Mouse (Mus musculus) neural tube, embryonic 11.5 days (tissue): ENCODE measurements around the gene Acot7. TPM values are rescaled to one million over a fixed set of nuclear protein-coding genes. Genes with fewer than 3 reads are reported as not detected.

Source experiments
- ATAC-seq: fragments of 200-750 bp; cut with Nextera tagmentation; 2 replicates; pipeline ENCODE4 v1.8.0; 2017; ENCODE audit warnings: moderate number of reproducible peaks, mild to moderate bottlenecking, moderate TSS enrichment, moderate library complexity; ENCODE audit not compliant: insufficient read depth, low FRiP score, low TSS enrichment
- DNase-seq: peaks from one replicate; pipeline ENCODE4 v3.0.0-alpha.2; 2015; ENCODE audit warnings: low spot score
- H3K27ac ChIP-seq: fragments of 300-500 bp; sonication (generic); 2 replicates; pipeline ENCODE4 v1.5.1; 2014; ENCODE audit warnings: low read depth, mild to moderate bottlenecking, low read length
- H3K27me3 ChIP-seq: fragments of 300-500 bp; sonication (generic); 2 replicates; pipeline ENCODE4 v1.6.1; 2014; ENCODE audit warnings: mild to moderate bottlenecking, low read length, mixed read lengths; ENCODE audit not compliant: control insufficient read depth, insufficient read depth
- H3K36me3 ChIP-seq: fragments of 300-500 bp; sonication (generic); 2 replicates; pipeline ENCODE4 v1.6.1; 2014; ENCODE audit warnings: mild to moderate bottlenecking, low read length, moderate library complexity, mixed read lengths; ENCODE audit not compliant: control insufficient read depth, insufficient read depth
- H3K4me1 ChIP-seq: fragments of 300-500 bp; sonication (generic); 2 replicates; pipeline ENCODE4 v1.6.1; 2014; ENCODE audit warnings: low read length, mixed read lengths; ENCODE audit not compliant: control insufficient read depth, insufficient read depth
- H3K4me2 ChIP-seq: fragments of 300-500 bp; sonication (generic); 2 replicates; pipeline ENCODE4 v1.6.1; 2014; ENCODE audit warnings: low read depth, mild to moderate bottlenecking, moderate library complexity
- H3K4me3 ChIP-seq: fragments of 300-500 bp; sonication (generic); 2 replicates; pipeline ENCODE4 v1.5.1; 2014; ENCODE audit warnings: low read depth, low read length
- H3K9ac ChIP-seq: fragments of 300-500 bp; sonication (generic); 2 replicates; pipeline ENCODE4 v1.6.1; 2014; ENCODE audit warnings: mild to moderate bottlenecking, low read length
- H3K9me3 ChIP-seq: fragments of 300-500 bp; sonication (generic); 2 replicates; pipeline ENCODE4 v1.6.1; 2016; ENCODE audit warnings: low read length; ENCODE audit not compliant: control insufficient read depth
- WGBS: fragments of 180-500 bp; shearing (Covaris S2); extraction: QIAGEN DNeasy Blood & Tissue Kit; methylation state at CpG from one replicate; pipeline ENCODE4 v1.1.7; 2014; 5-methylcytosine and 5-hydroxymethylcytosine counted together
- polyA plus RNA-seq: library from polyadenylated mRNA; unstranded; fragments of >200 nt; fragmentation: Nextera tagmentation; extraction: Ambion mirVana; gene quantifications from 2 replicates; pipeline ENCODE4 v1.2.1, GENCODE M21; 2014

Acot7 gene
- 159 and 173 TPM in 2 replicates for polyA plus RNA-seq

DNA sequence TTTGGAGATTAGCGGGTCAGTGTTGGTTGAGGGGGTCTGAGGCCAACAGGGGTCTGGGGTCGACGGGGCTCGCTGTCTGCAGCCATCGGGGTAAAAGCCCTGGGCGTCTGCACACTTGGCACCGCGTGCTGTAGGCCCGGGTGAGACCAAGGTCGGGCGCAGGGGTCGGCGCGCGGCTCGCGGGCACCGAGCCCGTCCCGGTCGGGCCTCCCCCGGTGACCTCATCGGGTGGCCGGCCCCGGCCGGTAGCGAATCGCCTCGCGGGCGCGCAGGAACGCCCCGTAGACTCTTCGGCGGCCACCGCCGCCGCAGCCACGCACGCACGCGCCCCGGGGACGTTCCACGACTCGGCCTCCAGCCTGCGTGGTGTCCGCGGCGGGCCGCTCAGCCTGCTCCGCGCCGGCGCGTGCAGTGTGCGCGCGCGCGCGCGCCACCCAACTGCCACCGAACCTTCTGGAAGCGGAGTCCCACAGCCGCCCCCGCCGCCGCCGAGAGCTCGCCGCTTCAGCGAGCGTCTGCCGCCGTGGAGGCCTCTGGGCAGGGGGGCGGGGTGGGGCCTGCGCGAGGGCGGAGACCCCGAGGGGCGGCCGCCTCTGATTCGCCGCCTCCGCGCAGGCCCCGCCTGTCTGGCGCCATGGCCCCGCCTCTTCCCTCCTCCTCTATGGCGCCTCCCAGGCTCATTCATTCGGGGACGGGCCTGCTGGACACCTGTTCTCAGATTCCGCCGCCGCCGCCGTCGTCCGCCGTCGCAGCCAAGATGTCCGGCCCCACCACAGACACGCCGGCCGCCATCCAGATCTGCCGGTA, at the start of gene Acot7:
Gene Acot7, plus strand, starts transcription at position 598 of the 807 bp plus-strand sequence.
- H3K27ac ChIP-seq, result peak within 1 kb of the TSS; percentile 80
- H3K27me3 ChIP-seq, result no peaks in the 10 kb centered on the region
- under 1% methylated on average over 72 of the region's 108 CpGs for WGBS
- peak within 1 kb of the TSS; percentile 74 for H3K9ac ChIP-seq
- ATAC-seq, result peak; percentile 95
- H3K4me2 ChIP-seq, result peak within 1 kb of the TSS; percentile 89
- no peaks in the 10 kb centered on the region for H3K36me3 ChIP-seq
- H3K4me1 ChIP-seq, result peaks cover 14% of the 10 kb centered on the region
- peak; percentile 95 for DNase-seq
- H3K4me3 ChIP-seq, result peak within 1 kb of the TSS; percentile 53
- H3K9me3 ChIP-seq, result no peaks in the 10 kb centered on the region

GRCm38 (mm10) chr4:152128784-152129183, 49.1 kb upstream of the Acot7 start:
- ATAC-seq, result no peak
- Histone ChIP-seq H3K4me1 (peaks cover 12% of the 10 kb centered on the region), H3K36me3 (no peaks in the 10 kb centered on the region), H3K27ac (no peak overlapping the region), H3K4me3 (no peak overlapping the region), H3K4me2 (no peak overlapping the region), H3K27me3 (peaks cover 100% of the 10 kb centered on the region), H3K9ac (no peak overlapping the region), H3K9me3 (no peaks in the 10 kb centered on the region)
- WGBS, result 62% methylated on average over 5 of the region's 5 CpGs
- no peak for DNase-seq

DNA sequence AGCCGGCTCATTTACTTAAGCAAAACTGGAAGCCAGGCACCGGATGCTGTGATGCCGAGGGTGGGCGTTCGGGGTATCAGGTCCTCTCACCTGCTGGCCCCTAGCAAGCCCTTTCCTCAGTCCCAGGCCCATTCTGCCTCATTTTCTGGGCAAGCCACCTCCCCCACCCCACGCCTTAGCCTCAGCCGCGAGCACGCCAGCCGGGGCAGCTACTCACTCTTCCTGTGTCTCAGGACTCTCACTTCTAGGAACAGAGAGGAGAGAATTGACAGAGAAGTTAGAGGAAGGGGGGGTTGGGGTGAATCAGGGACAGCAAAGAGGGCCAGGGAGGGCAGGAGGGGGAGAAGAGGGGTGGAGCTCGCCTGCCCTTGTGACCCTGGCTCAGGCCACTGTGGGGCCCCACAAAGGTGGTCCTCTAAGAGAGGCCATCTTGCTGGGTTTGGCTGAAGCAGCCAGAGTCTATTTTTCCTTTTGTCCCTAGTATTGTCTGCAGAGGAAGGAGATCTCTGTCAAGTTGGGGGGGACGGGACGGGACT, 48.5 kb upstream of the Acot7 start:
- WGBS, result 21% methylated on average over 13 of the region's 13 CpGs
- H3K9me3 ChIP-seq, result no peaks in the 10 kb centered on the region
- peaks cover 12% of the 10 kb centered on the region for H3K4me1 ChIP-seq
- ATAC-seq (no peak), DNase-seq (no peak)
- H3K9ac ChIP-seq, result no peak overlapping the region
- no peak overlapping the region for H3K4me2 ChIP-seq
- no peak overlapping the region for H3K27ac ChIP-seq
- peaks cover 100% of the 10 kb centered on the region for H3K27me3 ChIP-seq
- H3K4me3 ChIP-seq, result no peak overlapping the region
- H3K36me3 ChIP-seq, result no peaks in the 10 kb centered on the region

DNA sequence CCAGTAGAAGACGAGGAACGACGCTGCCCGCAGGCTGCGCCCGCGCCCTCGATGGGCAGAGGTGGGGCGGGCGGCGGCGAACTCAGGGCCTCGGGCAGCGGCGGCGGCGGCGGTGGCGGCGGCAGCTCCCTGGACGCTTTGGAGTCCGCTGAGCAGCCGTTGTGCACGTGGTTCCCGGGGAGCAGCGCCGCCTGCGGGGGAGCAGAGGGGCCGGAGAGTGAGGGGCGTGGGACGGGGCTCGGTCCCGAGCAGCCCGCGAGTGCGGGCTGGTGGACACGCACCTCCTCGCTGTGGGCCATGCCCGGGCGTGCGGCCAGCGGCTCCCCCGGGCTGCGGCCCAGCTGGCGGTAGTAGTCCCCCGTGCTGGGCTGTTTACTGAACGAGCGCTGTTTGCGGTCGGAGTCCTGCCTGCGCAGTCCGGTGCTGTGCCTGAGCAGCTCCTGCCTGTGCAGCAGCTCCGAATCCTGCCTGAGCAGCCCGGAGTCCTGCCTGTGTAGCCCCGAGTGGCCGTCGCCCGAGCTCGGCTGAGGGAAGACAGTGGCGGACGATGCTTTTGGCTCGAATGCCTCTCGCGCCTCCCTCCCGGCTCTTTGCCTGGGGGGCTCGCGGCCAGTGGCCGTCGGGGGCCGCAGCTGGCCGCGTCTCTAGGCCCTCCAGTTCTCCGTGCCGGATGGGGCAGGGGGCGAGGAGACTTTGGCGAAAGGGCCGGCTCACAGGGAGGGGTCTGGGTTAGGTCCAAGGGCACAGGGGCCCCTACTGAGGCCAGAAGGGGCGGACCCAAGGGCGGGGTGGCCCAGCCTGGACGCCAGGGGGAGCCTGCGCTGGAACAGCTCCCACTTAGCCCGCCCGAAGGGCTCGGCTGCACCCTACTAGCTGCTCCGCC, 46.9 kb upstream of the Acot7 start:
- peak overlapping the region; percentile 43 for H3K4me2 ChIP-seq
- peaks cover 86% of the 10 kb centered on the region for H3K27me3 ChIP-seq
- peak overlapping the region; percentile 15; the same call in 1 of the 2 replicates for H3K9ac ChIP-seq
- H3K4me3 ChIP-seq, result peak overlapping the region; percentile 25
- H3K36me3 ChIP-seq, result no peaks in the 10 kb centered on the region
- DNase-seq (peak; percentile 62), ATAC-seq (peak; percentile 42; the same call in 1 of the 2 replicates)
- H3K27ac ChIP-seq, result no peak overlapping the region
- WGBS, result under 1% methylated on average over 57 of the region's 85 CpGs
- H3K4me1 ChIP-seq, result peaks cover 10% of the 10 kb centered on the region
- no peaks in the 10 kb centered on the region for H3K9me3 ChIP-seq

DNA sequence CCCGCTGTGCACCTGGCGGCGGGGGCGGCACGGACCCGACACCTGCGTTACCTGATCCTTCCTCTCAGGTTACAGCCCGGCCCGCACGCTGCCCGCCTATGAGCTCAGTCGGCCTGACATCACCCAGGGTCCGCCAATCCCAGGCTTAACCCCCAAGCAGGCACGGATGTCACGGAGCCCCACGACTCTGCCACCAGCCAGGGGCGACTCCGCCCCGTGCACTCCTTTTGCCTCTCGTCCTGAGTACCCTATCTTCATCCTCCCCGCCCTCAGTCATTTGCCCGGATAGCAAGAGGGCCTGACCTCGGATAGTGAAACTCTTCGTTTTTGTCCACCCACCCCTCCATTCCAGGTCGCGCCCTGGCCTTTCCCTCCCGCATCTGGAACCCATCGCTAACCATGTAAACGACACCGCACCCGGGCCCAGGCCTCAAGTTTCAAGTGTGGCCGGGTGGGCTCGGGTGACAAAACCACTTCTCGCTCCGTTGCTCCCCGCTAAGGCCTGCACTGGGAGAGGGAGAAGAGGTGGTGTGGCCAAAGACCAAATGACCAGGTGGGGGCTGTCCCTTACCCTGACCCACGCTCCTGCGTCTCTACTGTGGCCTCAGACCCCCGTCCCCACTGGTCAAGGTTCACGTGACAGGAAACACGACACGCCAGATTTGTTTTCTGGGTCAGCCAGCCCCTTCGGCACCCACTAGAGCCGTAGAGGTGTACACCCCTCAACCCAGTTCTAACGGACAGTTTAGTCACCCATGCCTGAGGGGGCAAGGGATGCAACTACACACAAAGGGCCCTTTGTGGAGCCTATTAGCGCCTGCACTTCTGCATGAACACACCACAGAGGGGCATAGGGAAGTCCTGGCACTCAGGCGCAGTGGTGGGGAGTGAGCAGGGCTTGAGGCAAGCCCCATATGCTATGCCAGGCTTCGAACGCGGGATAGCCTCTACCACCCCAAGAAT, 45.8 kb upstream of the Acot7 start:
- Histone ChIP-seq H3K27me3 (peaks cover 77% of the 10 kb centered on the region), H3K4me1 (peaks cover 4% of the 10 kb centered on the region), H3K9ac (no peak overlapping the region), H3K4me3 (peak overlapping the region; percentile 25; the same call in 1 of the 2 replicates), H3K36me3 (no peaks in the 10 kb centered on the region), H3K4me2 (peak overlapping the region; percentile 16), H3K27ac (no peak overlapping the region), H3K9me3 (no peaks in the 10 kb centered on the region)
- ATAC-seq, result no peak
- peak; percentile 30 for DNase-seq
- 2% methylated on average over 50 of the region's 50 CpGs for WGBS

DNA sequence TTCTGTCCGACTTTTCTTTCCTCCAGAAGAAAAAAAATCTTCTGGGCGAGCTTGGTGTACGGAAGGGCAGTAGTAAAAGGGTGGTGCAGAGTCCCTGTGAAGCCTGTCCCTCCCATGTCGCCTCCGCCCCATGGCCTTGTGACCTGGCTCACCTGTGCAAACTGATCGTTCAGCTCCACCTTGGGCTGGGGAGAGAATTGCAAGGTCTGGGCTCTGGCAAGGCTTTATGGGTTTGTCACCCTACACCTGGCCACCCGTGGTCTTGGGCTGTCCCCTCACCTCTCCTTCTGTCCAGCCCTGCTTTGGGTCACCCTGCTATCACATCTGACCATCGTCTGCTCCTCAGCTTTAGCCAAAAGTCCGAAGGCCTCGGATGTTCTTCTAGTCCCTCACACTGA, 45.2 kb upstream of the Acot7 start:
- Histone ChIP-seq H3K4me3 (no peak overlapping the region), H3K9me3 (no peaks in the 10 kb centered on the region), H3K27ac (no peak overlapping the region), H3K4me1 (peaks cover 4% of the 10 kb centered on the region), H3K36me3 (no peaks in the 10 kb centered on the region), H3K27me3 (peaks cover 71% of the 10 kb centered on the region), H3K9ac (no peak overlapping the region), H3K4me2 (no peak overlapping the region)
- ATAC-seq, result no peak
- WGBS, result 23% methylated on average over 10 of the region's 10 CpGs
- no peak for DNase-seq

- Histone ChIP-seq H3K4me2 (no peak overlapping the region), H3K4me1 (peaks cover 4% of the 10 kb centered on the region), H3K27ac (no peak overlapping the region), H3K4me3 (no peak overlapping the region), H3K9ac (no peak overlapping the region), H3K36me3 (no peaks in the 10 kb centered on the region), H3K9me3 (no peaks in the 10 kb centered on the region), H3K27me3 (peaks cover 66% of the 10 kb centered on the region)
- no peak for DNase-seq
- ATAC-seq, result no peak
- WGBS, result 47% methylated on average over 5 of the region's 5 CpGs
Measured at GRCm38 (mm10) chr4:152133213-152133612, 44.7 kb upstream of the Acot7 start.

DNA sequence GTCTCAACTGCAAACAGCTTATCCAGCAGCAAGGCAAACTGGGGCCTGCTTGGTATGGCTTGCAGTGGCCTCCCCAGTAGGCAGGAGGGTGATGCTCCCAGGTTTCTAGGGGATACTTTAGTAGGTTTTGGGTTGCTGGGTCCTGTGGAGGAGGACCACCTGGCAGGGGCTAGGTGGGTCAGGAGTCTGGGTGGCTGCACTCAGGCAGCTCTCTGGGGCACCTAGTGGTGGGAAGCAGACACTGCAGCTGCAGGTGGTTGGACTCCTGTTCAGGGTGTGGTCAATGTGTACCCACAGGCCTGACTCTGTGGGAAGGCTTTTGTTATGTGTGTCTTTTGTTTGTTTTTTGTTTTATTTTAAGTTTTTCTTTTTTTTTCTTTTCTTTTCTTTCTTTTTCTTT, 43.4 kb upstream of the Acot7 start:
- Histone ChIP-seq H3K27me3 (peaks cover 58% of the 10 kb centered on the region), H3K36me3 (no peaks in the 10 kb centered on the region), H3K4me1 (peaks cover 4% of the 10 kb centered on the region), H3K27ac (no peak overlapping the region), H3K9me3 (no peaks in the 10 kb centered on the region), H3K9ac (no peak overlapping the region), H3K4me3 (no peak overlapping the region), H3K4me2 (no peak overlapping the region)
- ATAC-seq (no peak), DNase-seq (peak; percentile 53)
